Mouse (Mus musculus): ENCODE measurements at regions not wholly inside any gene's neighbourhood (a gene's known extent, or its start where the extent isn't known, plus 50 kb on each side); places are given as distances from the start of the nearest gene placed in this dataset.
"Not testable (repeated sequence)": the region's sequence is repeated elsewhere in the genome, so short reads cannot be mapped to it uniquely, and the experiment has no call there.

DNA sequence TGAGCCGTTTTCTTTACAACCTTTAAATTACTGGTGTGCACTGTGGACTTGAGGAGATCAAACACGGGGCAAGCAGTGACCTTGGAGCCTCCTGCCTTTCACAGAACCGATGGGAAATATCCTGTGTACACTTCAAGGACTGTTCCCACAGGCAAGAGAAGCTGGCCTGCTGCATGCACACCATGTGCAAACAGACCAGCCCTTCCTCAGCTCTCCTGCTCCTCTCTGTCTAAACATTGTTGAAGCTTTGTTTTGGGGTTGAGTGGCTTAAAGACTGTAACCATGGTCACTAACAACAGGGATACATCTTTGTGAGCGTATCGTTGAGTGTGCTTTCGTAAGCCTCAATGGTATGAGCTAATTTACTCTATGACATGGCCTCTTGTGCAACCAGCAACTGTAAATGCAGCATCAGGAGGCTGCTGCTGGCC, 50.2 kb upstream of the Agps start:
- H3K4me3 ChIP-seq (ENCODE audit: low read length): no peak overlapping the region
- H3K27me3 ChIP-seq (replicated peaks; ENCODE audit: control insufficient read depth, insufficient read depth, low read length): no peaks in the 10 kb centered on the region
- H3K4me1 ChIP-seq (ENCODE audit: control insufficient read depth, insufficient read depth, low read length): peaks cover 8% of the 10 kb centered on the region; the same call in 1 of the 2 replicates
- no peaks in the 10 kb centered on the region for H3K9me3 ChIP-seq (ENCODE audit: control insufficient read depth, low read length)
- no peak overlapping the region for H3K4me2 ChIP-seq (ENCODE audit: low read depth, low read length)
- H3K27ac ChIP-seq (ENCODE audit: low read length): peak overlapping the region; percentile 21; the same call in 1 of the 2 replicates
- H3K9ac ChIP-seq (ENCODE audit: low read depth, low read length): no peak overlapping the region
- peak; percentile 71 for ATAC-seq
- 33% methylated on average over 6 of the region's 6 CpGs for WGBS
- H3K36me3 ChIP-seq (ENCODE audit: control insufficient read depth, insufficient read depth, low read length): no peaks in the 10 kb centered on the region

GRCm38 (mm10) chr2:75781078-75781477, 50.9 kb upstream of the Agps start:
- Histone ChIP-seq H3K4me3 (ENCODE audit: low read length) (no peak overlapping the region), H3K9me3 (ENCODE audit: control insufficient read depth, low read length) (no peaks in the 10 kb centered on the region), H3K36me3 (ENCODE audit: control insufficient read depth, insufficient read depth, low read length) (no peaks in the 10 kb centered on the region), H3K9ac (ENCODE audit: low read depth, low read length) (no peak overlapping the region), H3K27me3 (replicated peaks; ENCODE audit: control insufficient read depth, insufficient read depth, low read length) (no peaks in the 10 kb centered on the region), H3K4me2 (ENCODE audit: low read depth, low read length) (no peak overlapping the region), H3K4me1 (ENCODE audit: control insufficient read depth, insufficient read depth, low read length) (peaks cover 13% of the 10 kb centered on the region), H3K27ac (ENCODE audit: low read length) (0 out of 2 replicates have a peak overlapping the region, but pooled peaks have one; percentile 21)
- peak; percentile 47; the same call in 1 of the 2 replicates for ATAC-seq
- WGBS: under 1% methylated on average over 3 of the region's 3 CpGs

GRCm38 (mm10) chr2:75778628-75779027, 53.3 kb upstream of the Agps start:
- peaks cover 13% of the 10 kb centered on the region for H3K4me1 ChIP-seq (ENCODE audit: control insufficient read depth, insufficient read depth, low read length)
- WGBS: 94% methylated on average over 3 of the region's 3 CpGs

GRCm38 (mm10) chr2:75777040-75777451, 54.9 kb upstream of the Agps start:
- H3K27me3 ChIP-seq (replicated peaks; ENCODE audit: control insufficient read depth, insufficient read depth, low read length): no peaks in the 10 kb centered on the region
- H3K36me3 ChIP-seq (ENCODE audit: control insufficient read depth, insufficient read depth, low read length): no peaks in the 10 kb centered on the region
- H3K4me2 ChIP-seq (ENCODE audit: low read depth, low read length): peak overlapping the region; percentile 45
- H3K9me3 ChIP-seq (ENCODE audit: control insufficient read depth, low read length): no peaks in the 10 kb centered on the region
- H3K27ac ChIP-seq (ENCODE audit: low read length): peak overlapping the region; percentile 23; the same call in 1 of the 2 replicates
- H3K9ac ChIP-seq (ENCODE audit: low read depth, low read length): peak overlapping the region; percentile 56; the same call in 1 of the 2 replicates
- 13% methylated on average over 5 of the region's 6 CpGs for WGBS
- H3K4me1 ChIP-seq (ENCODE audit: control insufficient read depth, insufficient read depth, low read length): peaks cover 19% of the 10 kb centered on the region
- H3K4me3 ChIP-seq (ENCODE audit: low read length): peak overlapping the region; percentile 21
- ATAC-seq: peak; percentile 27

More at GRCm38 (mm10) chr2:75778628-75779027, 53.3 kb upstream of the Agps start:
- not testable (repeated sequence) for H3K27me3 ChIP-seq (replicated peaks; ENCODE audit: control insufficient read depth, insufficient read depth, low read length); H3K4me3 ChIP-seq (ENCODE audit: low read length); H3K27ac ChIP-seq (ENCODE audit: low read length); H3K36me3 ChIP-seq (ENCODE audit: control insufficient read depth, insufficient read depth, low read length); H3K9ac ChIP-seq (ENCODE audit: low read depth, low read length); ATAC-seq; H3K4me2 ChIP-seq (ENCODE audit: low read depth, low read length); H3K9me3 ChIP-seq (ENCODE audit: control insufficient read depth, low read length)

DNA sequence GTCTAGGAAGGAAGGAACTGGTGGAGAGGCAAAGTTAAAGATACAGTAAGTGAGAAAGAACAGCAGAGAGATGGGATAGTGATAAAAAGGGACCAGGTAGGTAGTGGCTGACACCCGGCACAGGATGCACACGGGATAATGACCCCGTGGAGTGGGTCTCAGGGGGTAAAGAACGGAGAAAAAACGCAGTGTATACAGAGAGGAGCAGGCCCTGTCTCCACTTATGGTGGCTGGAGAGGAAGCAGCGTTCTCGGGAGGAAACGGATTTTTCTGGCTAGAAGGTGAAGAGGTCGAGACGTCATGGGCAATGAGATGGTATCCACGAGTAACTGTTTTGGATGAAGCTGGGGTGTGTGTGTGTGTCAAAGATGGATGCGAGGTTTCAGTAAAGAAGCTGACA, 55.4 kb upstream of the Agps start:
- WGBS: 23% methylated on average over 12 of the region's 12 CpGs
- H3K36me3 ChIP-seq (ENCODE audit: control insufficient read depth, insufficient read depth, low read length): no peaks in the 10 kb centered on the region
- peaks cover 18% of the 10 kb centered on the region for H3K4me1 ChIP-seq (ENCODE audit: control insufficient read depth, insufficient read depth, low read length)
- peak overlapping the region; percentile 45 for H3K4me2 ChIP-seq (ENCODE audit: low read depth, low read length)
- H3K27me3 ChIP-seq (replicated peaks; ENCODE audit: control insufficient read depth, insufficient read depth, low read length): no peaks in the 10 kb centered on the region
- no peak overlapping the region for H3K27ac ChIP-seq (ENCODE audit: low read length)
- no peak for ATAC-seq
- no peaks in the 10 kb centered on the region for H3K9me3 ChIP-seq (ENCODE audit: control insufficient read depth, low read length)
- no peak overlapping the region; the same call in 1 of the 2 replicates for H3K9ac ChIP-seq (ENCODE audit: low read depth, low read length)
- H3K4me3 ChIP-seq (ENCODE audit: low read length): peak overlapping the region; percentile 21

DNA sequence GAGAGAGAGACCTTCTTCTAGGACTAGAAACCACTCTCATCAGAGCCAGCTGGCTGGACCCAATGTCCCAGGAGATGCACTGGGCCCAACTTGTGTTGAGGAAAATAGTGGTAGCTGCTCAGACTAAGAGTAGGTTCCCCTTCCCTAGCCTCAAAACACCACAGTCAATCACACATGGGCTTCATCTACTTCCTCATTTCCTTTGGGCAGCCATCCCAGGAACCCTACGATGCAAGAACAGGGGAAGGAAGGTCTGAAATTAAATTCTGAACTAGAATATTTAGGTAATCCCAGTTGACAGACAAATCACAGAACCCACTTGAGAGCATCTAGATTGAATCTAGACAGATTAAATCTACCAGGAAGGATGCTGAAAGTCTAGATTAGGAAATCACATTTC, 56.8 kb upstream of the Agps start:
- Histone ChIP-seq H3K9me3 (ENCODE audit: control insufficient read depth, low read length) (no peaks in the 10 kb centered on the region), H3K27me3 (replicated peaks; ENCODE audit: control insufficient read depth, insufficient read depth, low read length) (no peaks in the 10 kb centered on the region), H3K9ac (ENCODE audit: low read depth, low read length) (no peak overlapping the region), H3K4me3 (ENCODE audit: low read length) (no peak overlapping the region), H3K36me3 (ENCODE audit: control insufficient read depth, insufficient read depth, low read length) (no peaks in the 10 kb centered on the region), H3K4me2 (ENCODE audit: low read depth, low read length) (no peak overlapping the region), H3K4me1 (ENCODE audit: control insufficient read depth, insufficient read depth, low read length) (peaks cover 20% of the 10 kb centered on the region), H3K27ac (ENCODE audit: low read length) (no peak overlapping the region)
- 58% methylated on average over 1 of the region's 1 CpGs for WGBS
- ATAC-seq: no peak

- ATAC-seq: no peak
- Histone ChIP-seq H3K4me2 (ENCODE audit: low read depth, low read length) (no peak overlapping the region), H3K36me3 (ENCODE audit: control insufficient read depth, insufficient read depth, low read length) (no peaks in the 10 kb centered on the region), H3K27me3 (replicated peaks; ENCODE audit: control insufficient read depth, insufficient read depth, low read length) (no peaks in the 10 kb centered on the region), H3K9ac (ENCODE audit: low read depth, low read length) (no peak overlapping the region), H3K4me3 (ENCODE audit: low read length) (no peak overlapping the region), H3K27ac (ENCODE audit: low read length) (0 out of 2 replicates have a peak overlapping the region, but pooled peaks have one; percentile 13), H3K9me3 (ENCODE audit: control insufficient read depth, low read length) (no peaks in the 10 kb centered on the region), H3K4me1 (ENCODE audit: control insufficient read depth, insufficient read depth, low read length) (peaks cover 23% of the 10 kb centered on the region)
- WGBS: 89% methylated on average over 5 of the region's 5 CpGs
These were observed 58.5 kb upstream of the Agps start for GRCm38 (mm10) chr2:75773431-75773830.

GRCm38 (mm10) chr2:75772251-75772956, 59.6 kb upstream of the Agps start:
- 24% methylated on average over 11 of the region's 11 CpGs for WGBS
- Histone ChIP-seq H3K4me2 (ENCODE audit: low read depth, low read length) (peak overlapping the region; percentile 31; the same call in 1 of the 2 replicates), H3K27me3 (replicated peaks; ENCODE audit: control insufficient read depth, insufficient read depth, low read length) (no peaks in the 10 kb centered on the region), H3K9me3 (ENCODE audit: control insufficient read depth, low read length) (no peaks in the 10 kb centered on the region), H3K36me3 (ENCODE audit: control insufficient read depth, insufficient read depth, low read length) (no peaks in the 10 kb centered on the region), H3K4me1 (ENCODE audit: control insufficient read depth, insufficient read depth, low read length) (peaks cover 26% of the 10 kb centered on the region), H3K9ac (ENCODE audit: low read depth, low read length) (peak overlapping the region; percentile 46), H3K4me3 (ENCODE audit: low read length) (no peak overlapping the region), H3K27ac (ENCODE audit: low read length) (peak overlapping the region; percentile 96)
- peak; percentile 92 for ATAC-seq

- Histone ChIP-seq H3K27ac (ENCODE audit: low read length) (no peak overlapping the region), H3K36me3 (ENCODE audit: control insufficient read depth, insufficient read depth, low read length) (no peaks in the 10 kb centered on the region), H3K4me3 (ENCODE audit: low read length) (no peak overlapping the region), H3K9me3 (ENCODE audit: control insufficient read depth, low read length) (no peaks in the 10 kb centered on the region), H3K27me3 (replicated peaks; ENCODE audit: control insufficient read depth, insufficient read depth, low read length) (no peaks in the 10 kb centered on the region), H3K4me1 (ENCODE audit: control insufficient read depth, insufficient read depth, low read length) (peaks cover 18% of the 10 kb centered on the region), H3K9ac (ENCODE audit: low read depth, low read length) (no peak overlapping the region), H3K4me2 (ENCODE audit: low read depth, low read length) (no peak overlapping the region)
- ATAC-seq: no peak
- WGBS: 84% methylated on average over 1 of the region's 1 CpGs
These were observed 61.3 kb upstream of the Agps start for GRCm38 (mm10) chr2:75770633-75771032.

All from intestine, embryonic 16.5 days (tissue).